Mouse (Mus musculus) lung, embryonic 14.5 days (tissue): ENCODE measurements around the gene Olfr1392. TPM values are rescaled to one million over a fixed set of nuclear protein-coding genes. Genes with fewer than 3 reads are reported as not detected.

Experiments
- ATAC-seq: fragments of 200-750 bp; cut with Nextera tagmentation; 2 replicates; pipeline ENCODE4 v1.8.0; 2017; ENCODE audit warnings: mild to moderate bottlenecking, moderate TSS enrichment, moderate library complexity; ENCODE audit not compliant: insufficient read depth
- DNase-seq: peaks from one replicate; pipeline ENCODE4 v3.0.0-alpha.2; 2015
- H3K27ac ChIP-seq: fragments of 300-500 bp; sonication (generic); 2 replicates; pipeline ENCODE4 v1.5.1; 2014; ENCODE audit warnings: low read depth, mild to moderate bottlenecking, moderate library complexity
- H3K27me3 ChIP-seq: fragments of 300-500 bp; sonication (generic); 2 replicates; pipeline ENCODE4 v1.6.1; 2014; ENCODE audit warnings: low read length, control low read depth; ENCODE audit not compliant: insufficient read depth
- H3K36me3 ChIP-seq: fragments of 300-500 bp; sonication (generic); 2 replicates; pipeline ENCODE4 v1.6.1; 2014; ENCODE audit warnings: control low read depth; ENCODE audit not compliant: insufficient read depth
- H3K4me1 ChIP-seq: fragments of 300-500 bp; sonication (generic); 2 replicates; pipeline ENCODE4 v1.6.1; 2014; ENCODE audit warnings: antibody characterized with exemption, control low read depth; ENCODE audit not compliant: insufficient read depth
- H3K4me2 ChIP-seq: fragments of 300-500 bp; sonication (generic); 2 replicates; pipeline ENCODE4 v1.6.1; 2014; ENCODE audit warnings: mild to moderate bottlenecking
- H3K4me3 ChIP-seq: fragments of 300-500 bp; sonication (generic); 2 replicates; pipeline ENCODE4 v1.5.1; 2014; ENCODE audit warnings: low read depth, low read length
- H3K9ac ChIP-seq: fragments of 300-500 bp; sonication (generic); 2 replicates; pipeline ENCODE4 v1.6.1; 2014
- H3K9me3 ChIP-seq: fragments of 300-500 bp; sonication (generic); 2 replicates; pipeline ENCODE4 v1.6.1; 2016; ENCODE audit warnings: low read depth, low read length, control low read depth
- CTCF ChIP-seq: IDR thresholded peaks from 2 replicates; pipeline ENCODE4 v1.5.1; 2016; ENCODE audit warnings: antibody characterized with exemption, low read depth
- WGBS: fragments of 180-500 bp; shearing (Covaris S2); extraction: QIAGEN DNeasy Blood & Tissue Kit; methylation state at CpG from one replicate; pipeline ENCODE4 v1.1.7; 2014; 5-methylcytosine and 5-hydroxymethylcytosine counted together
- polyA plus RNA-seq: library from polyadenylated mRNA; unstranded; fragments of >200 nt; fragmentation: Nextera tagmentation; extraction: Ambion mirVana; gene quantifications from 2 replicates; pipeline ENCODE4 v1.2.1, GENCODE M21; 2014

The Olfr1392 gene
- polyA plus RNA-seq, 1 experiment from 2014 or later = not detected

- Histone ChIP-seq H3K9ac (no peak within 1 kb of the TSS), H3K9me3 (no peaks in the 10 kb centered on the region), H3K27ac (no peak within 1 kb of the TSS), H3K4me3 (no peak within 1 kb of the TSS), H3K27me3 (no peaks in the 10 kb centered on the region), H3K4me1 (no peaks in the 10 kb centered on the region), H3K4me2 (no peak within 1 kb of the TSS), H3K36me3 (no peaks in the 10 kb centered on the region)
- 64% methylated on average over 2 of the region's 2 CpGs for WGBS
- ATAC-seq (no peak), DNase-seq (no peak)
- TF ChIP-seq CTCF = no peak
Measured at GRCm38 (mm10) chr11:49322442-49322841, 37.4 kb downstream of the Olfr1392 start, which contains the start of gene Olfr1391. TSS of gene Olfr1391 (plus strand) at chr11:49322742.

DNA sequence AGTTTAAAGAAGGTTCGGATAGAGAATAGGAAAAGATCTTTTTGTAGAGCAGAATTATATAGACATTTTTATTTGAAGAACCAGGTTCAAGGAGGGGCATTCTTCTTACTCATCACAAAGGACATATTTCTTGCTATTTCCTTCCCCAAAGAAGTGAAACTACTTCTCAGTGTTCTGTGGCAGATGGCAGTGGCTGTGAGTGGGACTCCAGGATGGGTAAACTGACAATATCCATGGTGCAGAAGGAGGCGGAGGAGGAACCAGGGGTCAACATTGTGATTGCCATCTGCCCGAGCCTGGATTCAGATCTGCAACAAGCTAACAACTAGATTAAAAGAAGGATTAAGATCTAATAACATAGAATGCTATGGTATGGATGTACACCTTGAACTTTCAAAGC is 41.6 kb downstream of the Olfr1392 start:
- TF ChIP-seq CTCF = no peak
- no peak overlapping the region for H3K4me2 ChIP-seq
- 76% methylated on average over 3 of the region's 3 CpGs for WGBS
- no peak overlapping the region for H3K27ac ChIP-seq
- H3K4me1 ChIP-seq = no peaks in the 10 kb centered on the region
- ATAC-seq (no peak), DNase-seq (no peak)
- no peaks in the 10 kb centered on the region for H3K27me3 ChIP-seq
- no peaks in the 10 kb centered on the region for H3K9me3 ChIP-seq
- H3K36me3 ChIP-seq = no peaks in the 10 kb centered on the region
- no peak overlapping the region for H3K9ac ChIP-seq
- H3K4me3 ChIP-seq = no peak overlapping the region

DNA sequence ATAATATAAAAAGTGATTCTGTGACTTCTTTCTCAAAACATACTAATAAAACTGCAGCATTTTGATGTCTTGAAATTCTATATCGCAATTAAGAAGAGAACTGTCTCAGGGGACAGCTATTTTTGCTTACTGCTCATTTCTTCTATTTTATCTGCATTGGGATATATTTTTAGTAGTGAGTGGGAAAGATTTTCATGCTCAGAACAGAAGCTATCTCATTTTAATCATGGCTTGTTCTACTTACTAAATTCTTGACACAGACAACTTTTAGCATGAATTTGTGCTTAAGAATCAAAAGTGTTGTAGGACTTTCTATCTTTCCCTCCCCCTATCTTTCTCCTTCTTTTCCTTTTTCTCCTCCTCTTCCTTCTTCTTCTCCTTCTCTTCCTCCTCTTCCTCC is 44.6 kb downstream of the Olfr1392 start:
- no peak for TF ChIP-seq CTCF
- H3K9me3 ChIP-seq = no peaks in the 10 kb centered on the region
- H3K27me3 ChIP-seq = no peaks in the 10 kb centered on the region
- DNase-seq = no peak
- H3K9ac ChIP-seq = no peak overlapping the region
- no peak for ATAC-seq
- H3K36me3 ChIP-seq = no peaks in the 10 kb centered on the region
- 73% methylated on average over 1 of the region's 1 CpGs for WGBS
- no peaks in the 10 kb centered on the region for H3K4me1 ChIP-seq
- no peak overlapping the region for H3K4me2 ChIP-seq
- H3K27ac ChIP-seq = no peak overlapping the region
- H3K4me3 ChIP-seq = no peak overlapping the region

GRCm38 (mm10) chr11:49334888-49335287 is 49.8 kb downstream of the Olfr1392 start, which contains the start of gene Olfr1390:
TSS of gene Olfr1390 (plus strand) at chr11:49335188.
- H3K27me3 ChIP-seq = no peaks in the 10 kb centered on the region
- no peaks in the 10 kb centered on the region for H3K4me1 ChIP-seq
- no peaks in the 10 kb centered on the region for H3K36me3 ChIP-seq
- no peak within 1 kb of the TSS for H3K27ac ChIP-seq
- no peak within 1 kb of the TSS for H3K4me2 ChIP-seq
- no peaks in the 10 kb centered on the region for H3K9me3 ChIP-seq
- 88% methylated on average over 1 of the region's 1 CpGs for WGBS
- ATAC-seq (no peak), DNase-seq (no peak)
- no peak within 1 kb of the TSS for H3K9ac ChIP-seq
- no peak for TF ChIP-seq CTCF
- no peak within 1 kb of the TSS for H3K4me3 ChIP-seq

- ATAC-seq (no peak), DNase-seq (no peak)
- Histone ChIP-seq H3K36me3 (no peaks in the 10 kb centered on the region), H3K9ac (no peak overlapping the region), H3K27me3 (no peaks in the 10 kb centered on the region), H3K4me2 (no peak overlapping the region), H3K27ac (no peak overlapping the region), H3K9me3 (no peaks in the 10 kb centered on the region), H3K4me3 (no peak overlapping the region), H3K4me1 (no peaks in the 10 kb centered on the region)
- 56% methylated on average over 4 of the region's 4 CpGs for WGBS
- no peak for TF ChIP-seq CTCF
Measured at GRCm38 (mm10) chr11:49337150-49337832, 52.2 kb downstream of the Olfr1392 start.

Other genes with a start within 250 kb of the Olfr1392 start
- gene 9930111J21Rik2, start 234.0 kb upstream of the Olfr1392 start, polyA plus RNA-seq = 0.38 and 0.79 TPM in 2 replicates
- gene Tgtp2, start 221.1 kb upstream of the Olfr1392 start, polyA plus RNA-seq = 0.09 and 0.16 TPM in 2 replicates
- 1.2 and 1.8 TPM in 2 replicates for gene Ifi47, start 208.7 kb upstream of the Olfr1392 start, polyA plus RNA-seq
- gene Olfr1396, start 170.4 kb upstream of the Olfr1392 start, polyA plus RNA-seq = not detected in 2 replicates
- not detected in 2 replicates for gene Olfr1395, start 143.0 kb upstream of the Olfr1392 start, polyA plus RNA-seq
- gene Olfr1394, start 130.9 kb upstream of the Olfr1392 start, polyA plus RNA-seq = not detected in 2 replicates
- gene Btnl9, start 98.1 kb upstream of the Olfr1392 start, polyA plus RNA-seq = 0.89 and 1.1 TPM in 2 replicates
- gene Zfp62, start 82.0 kb upstream of the Olfr1392 start, polyA plus RNA-seq = 42.0 and 42.8 TPM in 2 replicates
- 59.3 and 60.0 TPM in 2 replicates for gene Mgat1, start 41.1 kb upstream of the Olfr1392 start, polyA plus RNA-seq
- gene Olfr1393, start 7.0 kb upstream of the Olfr1392 start, polyA plus RNA-seq = not detected in 2 replicates
- gene Olfr10, start 19.5 kb downstream of the Olfr1392 start, polyA plus RNA-seq = not detected in 2 replicates
- not detected in 2 replicates for gene Olfr1391, start 37.5 kb downstream of the Olfr1392 start, polyA plus RNA-seq
- gene Olfr1390, start 49.9 kb downstream of the Olfr1392 start, polyA plus RNA-seq = not detected in 2 replicates
- gene Olfr1389, start 137.8 kb downstream of the Olfr1392 start, polyA plus RNA-seq = not detected in 2 replicates
- 0.16 and 0.17 TPM in 2 replicates for gene Olfr1388, start 151.3 kb downstream of the Olfr1392 start, polyA plus RNA-seq
- not detected in 2 replicates for gene Olfr1387, start 170.1 kb downstream of the Olfr1392 start, polyA plus RNA-seq
- not detected in 2 replicates for gene Olfr1386, start 179.8 kb downstream of the Olfr1392 start, polyA plus RNA-seq
- gene Olfr1385, start 203.8 kb downstream of the Olfr1392 start, polyA plus RNA-seq = not detected in 2 replicates
- gene Olfr1384, start 221.4 kb downstream of the Olfr1392 start, polyA plus RNA-seq = not detected in 2 replicates
- not detected in 2 replicates for gene Olfr1383, start 234.4 kb downstream of the Olfr1392 start, polyA plus RNA-seq
- gene Olfr1382, start 243.0 kb downstream of the Olfr1392 start, polyA plus RNA-seq = not detected in 2 replicates